Mouse (Mus musculus) neural tube, embryonic 11.5 days (tissue): ENCODE results near the gene Fam189a1. TPM values are rescaled to one million over a fixed set of nuclear protein-coding genes. Genes with fewer than 3 reads are reported as not detected.
A peak's percentile ranks its signal among the peaks of the same experiment; 100 is the strongest.

Source experiments
- ATAC-seq: fragments of 200-750 bp; cut with Nextera tagmentation; 2 replicates; pipeline ENCODE4 v1.8.0; 2017; ENCODE audit warnings: moderate number of reproducible peaks, mild to moderate bottlenecking, moderate TSS enrichment, moderate library complexity; ENCODE audit not compliant: insufficient read depth, low FRiP score, low TSS enrichment
- DNase-seq: peaks from one replicate; pipeline ENCODE4 v3.0.0-alpha.2; 2015; ENCODE audit warnings: low spot score
- H3K27ac ChIP-seq: fragments of 300-500 bp; sonication (generic); 2 replicates; pipeline ENCODE4 v1.5.1; 2014; ENCODE audit warnings: low read depth, mild to moderate bottlenecking, low read length
- H3K27me3 ChIP-seq: fragments of 300-500 bp; sonication (generic); 2 replicates; pipeline ENCODE4 v1.6.1; 2014; ENCODE audit warnings: mild to moderate bottlenecking, low read length, mixed read lengths; ENCODE audit not compliant: control insufficient read depth, insufficient read depth
- H3K36me3 ChIP-seq: fragments of 300-500 bp; sonication (generic); 2 replicates; pipeline ENCODE4 v1.6.1; 2014; ENCODE audit warnings: mild to moderate bottlenecking, low read length, moderate library complexity, mixed read lengths; ENCODE audit not compliant: control insufficient read depth, insufficient read depth
- H3K4me1 ChIP-seq: fragments of 300-500 bp; sonication (generic); 2 replicates; pipeline ENCODE4 v1.6.1; 2014; ENCODE audit warnings: low read length, mixed read lengths; ENCODE audit not compliant: control insufficient read depth, insufficient read depth
- H3K4me2 ChIP-seq: fragments of 300-500 bp; sonication (generic); 2 replicates; pipeline ENCODE4 v1.6.1; 2014; ENCODE audit warnings: low read depth, mild to moderate bottlenecking, moderate library complexity
- H3K4me3 ChIP-seq: fragments of 300-500 bp; sonication (generic); 2 replicates; pipeline ENCODE4 v1.5.1; 2014; ENCODE audit warnings: low read depth, low read length
- H3K9ac ChIP-seq: fragments of 300-500 bp; sonication (generic); 2 replicates; pipeline ENCODE4 v1.6.1; 2014; ENCODE audit warnings: mild to moderate bottlenecking, low read length
- H3K9me3 ChIP-seq: fragments of 300-500 bp; sonication (generic); 2 replicates; pipeline ENCODE4 v1.6.1; 2016; ENCODE audit warnings: low read length; ENCODE audit not compliant: control insufficient read depth
- WGBS: fragments of 180-500 bp; shearing (Covaris S2); extraction: QIAGEN DNeasy Blood & Tissue Kit; methylation state at CpG from one replicate; pipeline ENCODE4 v1.1.7; 2014; 5-methylcytosine and 5-hydroxymethylcytosine counted together
- polyA plus RNA-seq: library from polyadenylated mRNA; unstranded; fragments of >200 nt; fragmentation: Nextera tagmentation; extraction: Ambion mirVana; gene quantifications from 2 replicates; pipeline ENCODE4 v1.2.1, GENCODE M21; 2014

The Fam189a1 gene
- polyA plus RNA-seq, 1 experiment from 2014 or later, result 5.6 TPM

- Histone ChIP-seq H3K9ac (no peak overlapping the region), H3K27me3 (no peaks in the 10 kb centered on the region), H3K4me3 (no peak overlapping the region), H3K36me3 (no peaks in the 10 kb centered on the region), H3K9me3 (no peaks in the 10 kb centered on the region), H3K4me2 (no peak overlapping the region), H3K27ac (no peak overlapping the region), H3K4me1 (no peaks in the 10 kb centered on the region)
- no peak for ATAC-seq
- DNase-seq, result no peak
- WGBS, result 98% methylated on average over 7 of the region's 7 CpGs
Observed at GRCm38 (mm10) chr7:65041106-65041505, 115.3 kb downstream of the Fam189a1 start.

DNA sequence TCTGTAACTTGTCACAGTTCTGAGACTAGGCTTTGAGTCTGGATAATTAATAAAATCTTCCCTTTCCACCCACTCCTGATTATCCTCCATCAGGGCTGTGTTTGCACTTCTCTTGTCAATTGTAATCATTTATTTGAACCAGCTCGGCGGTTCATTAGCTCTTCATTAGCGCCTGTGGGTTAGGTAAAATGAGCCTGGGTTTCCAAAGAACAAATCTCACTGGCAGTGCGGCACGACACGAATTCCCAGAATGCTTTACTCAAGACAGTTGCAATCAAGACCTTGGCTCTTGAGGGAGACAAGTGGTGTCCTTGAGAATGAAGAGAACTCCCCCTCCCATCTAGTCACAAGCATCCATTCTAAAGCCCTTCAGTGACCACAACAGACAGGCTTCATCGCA is 124.6 kb downstream of the Fam189a1 start:
- Histone ChIP-seq H3K27ac (no peak overlapping the region), H3K9me3 (no peaks in the 10 kb centered on the region), H3K9ac (no peak overlapping the region), H3K4me3 (no peak overlapping the region), H3K4me2 (no peak overlapping the region), H3K36me3 (no peaks in the 10 kb centered on the region), H3K4me1 (no peaks in the 10 kb centered on the region), H3K27me3 (no peaks in the 10 kb centered on the region)
- ATAC-seq (no peak), DNase-seq (no peak)
- WGBS, result 87% methylated on average over 7 of the region's 7 CpGs

GRCm38 (mm10) chr7:65031195-65031594 is 125.2 kb downstream of the Fam189a1 start:
- no peak for ATAC-seq
- no peak overlapping the region for H3K9ac ChIP-seq
- WGBS, result 85% methylated on average over 6 of the region's 6 CpGs
- no peaks in the 10 kb centered on the region for H3K4me1 ChIP-seq
- no peak overlapping the region for H3K4me3 ChIP-seq
- DNase-seq, result no peak
- H3K27me3 ChIP-seq, result no peaks in the 10 kb centered on the region
- H3K9me3 ChIP-seq, result no peaks in the 10 kb centered on the region
- no peak overlapping the region for H3K27ac ChIP-seq
- H3K4me2 ChIP-seq, result no peak overlapping the region
- no peaks in the 10 kb centered on the region for H3K36me3 ChIP-seq

GRCm38 (mm10) chr7:65029985-65030384 is 126.4 kb downstream of the Fam189a1 start:
- no peak for ATAC-seq
- no peaks in the 10 kb centered on the region for H3K4me1 ChIP-seq
- 88% methylated on average over 16 of the region's 16 CpGs for WGBS

GRCm38 (mm10) chr7:65021298-65021697 is 135.1 kb downstream of the Fam189a1 start:
- no peak for ATAC-seq
- Histone ChIP-seq H3K4me3 (no peak overlapping the region), H3K4me2 (no peak overlapping the region), H3K27me3 (no peaks in the 10 kb centered on the region), H3K9me3 (no peaks in the 10 kb centered on the region), H3K9ac (no peak overlapping the region), H3K4me1 (peaks cover 3% of the 10 kb centered on the region; the same call in 1 of the 2 replicates), H3K36me3 (no peaks in the 10 kb centered on the region), H3K27ac (no peak overlapping the region)
- no peak for DNase-seq
- WGBS, result 65% methylated on average over 2 of the region's 2 CpGs

More at GRCm38 (mm10) chr7:65029985-65030384, 126.4 kb downstream of the Fam189a1 start:
- no peak overlapping the region for H3K4me2 ChIP-seq
- no peak overlapping the region for H3K27ac ChIP-seq
- no peak overlapping the region for H3K4me3 ChIP-seq
- no peak overlapping the region for H3K9ac ChIP-seq
- no peaks in the 10 kb centered on the region for H3K36me3 ChIP-seq
- H3K9me3 ChIP-seq, result no peaks in the 10 kb centered on the region
- DNase-seq, result no peak
- H3K27me3 ChIP-seq, result no peaks in the 10 kb centered on the region

GRCm38 (mm10) chr7:65018036-65018679 is 138.2 kb downstream of the Fam189a1 start:
- Histone ChIP-seq H3K9me3 (no peaks in the 10 kb centered on the region), H3K4me2 (no peak overlapping the region), H3K27ac (no peak overlapping the region), H3K36me3 (no peaks in the 10 kb centered on the region), H3K4me3 (no peak overlapping the region), H3K4me1 (peaks cover 3% of the 10 kb centered on the region; the same call in 1 of the 2 replicates), H3K9ac (no peak overlapping the region), H3K27me3 (no peaks in the 10 kb centered on the region)
- ATAC-seq (peak; percentile 48; the same call in 1 of the 2 replicates), DNase-seq (no peak)
- WGBS, result 46% methylated on average over 8 of the region's 8 CpGs

DNA sequence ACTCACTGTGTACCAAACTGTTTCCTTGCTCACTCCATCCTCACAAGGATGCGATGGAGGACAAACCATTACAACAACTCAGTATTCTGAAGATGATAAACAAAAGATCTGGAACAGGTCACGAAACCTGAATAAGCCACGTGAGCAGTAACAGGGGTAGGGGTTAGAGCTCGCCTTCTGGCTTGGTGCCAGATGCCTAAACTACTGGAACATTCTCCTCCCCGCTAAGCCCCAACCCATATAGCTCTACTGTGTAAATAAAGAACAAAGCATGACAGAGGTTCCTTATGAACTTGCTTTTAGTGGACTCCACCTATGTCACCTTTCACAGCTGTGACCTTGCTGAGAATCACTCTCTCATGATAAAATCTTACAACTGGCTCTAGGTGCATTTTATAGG is 139.0 kb downstream of the Fam189a1 start:
- Histone ChIP-seq H3K27ac (no peak overlapping the region), H3K27me3 (no peaks in the 10 kb centered on the region), H3K9ac (no peak overlapping the region), H3K4me1 (peaks cover 3% of the 10 kb centered on the region; the same call in 1 of the 2 replicates), H3K4me2 (no peak overlapping the region), H3K36me3 (no peaks in the 10 kb centered on the region), H3K4me3 (no peak overlapping the region), H3K9me3 (no peaks in the 10 kb centered on the region)
- DNase-seq, result no peak
- no peak for ATAC-seq
- WGBS, result 83% methylated on average over 5 of the region's 5 CpGs

- Histone ChIP-seq H3K27me3 (no peaks in the 10 kb centered on the region), H3K36me3 (no peaks in the 10 kb centered on the region), H3K4me2 (no peak overlapping the region), H3K9me3 (no peaks in the 10 kb centered on the region), H3K27ac (no peak overlapping the region), H3K4me1 (no peaks in the 10 kb centered on the region; the same call in 1 of the 2 replicates), H3K9ac (no peak overlapping the region), H3K4me3 (no peak overlapping the region)
- 38% methylated on average over 6 of the region's 6 CpGs for WGBS
- DNase-seq, result peak; percentile 41
- no peak for ATAC-seq
Observed at GRCm38 (mm10) chr7:65011133-65011532, 145.2 kb downstream of the Fam189a1 start.

GRCm38 (mm10) chr7:65010275-65010674 is 146.1 kb downstream of the Fam189a1 start:
- no peak overlapping the region for H3K4me2 ChIP-seq
- H3K9ac ChIP-seq, result no peak overlapping the region
- H3K36me3 ChIP-seq, result no peaks in the 10 kb centered on the region
- no peak overlapping the region for H3K27ac ChIP-seq
- 48% methylated on average over 6 of the region's 6 CpGs for WGBS
- ATAC-seq (no peak), DNase-seq (no peak)
- H3K4me3 ChIP-seq, result no peak overlapping the region
- no peaks in the 10 kb centered on the region for H3K27me3 ChIP-seq
- no peaks in the 10 kb centered on the region for H3K9me3 ChIP-seq
- H3K4me1 ChIP-seq, result no peaks in the 10 kb centered on the region; the same call in 1 of the 2 replicates
